Mouse (Mus musculus) brain, embryonic 14.5 days (tissue): ENCODE results near the gene Nolc1. TPM values are rescaled to one million over a fixed set of nuclear protein-coding genes. Genes with fewer than 3 reads are reported as not detected.
"Not testable (repeated sequence)": the region's sequence is repeated elsewhere in the genome, so short reads cannot be mapped to it uniquely, and the experiment has no call there.

ENCODE experiments used
- DNase-seq: peaks from one replicate; pipeline ENCODE4 v3.0.0-alpha.2; 2011; ENCODE audit warnings: low read depth
- CTCF ChIP-seq: fragments of 200-500 bp; IDR thresholded peaks from 2 replicates; pipeline ENCODE4 v1.5.1; 2012; ENCODE audit warnings: inconsistent platforms, mild to moderate bottlenecking, moderate library complexity, borderline replicate concordance; ENCODE audit not compliant: insufficient read depth, insufficient read length; ENCODE audit errors: extremely low read depth
- POLR2A ChIP-seq: fragments of 200-500 bp; IDR thresholded peaks from 2 replicates; pipeline ENCODE4 v1.6.1; 2012; ENCODE audit warnings: mild to moderate bottlenecking, inconsistent platforms, borderline replicate concordance; ENCODE audit not compliant: poor library complexity, insufficient read depth, insufficient read length, severe bottlenecking; ENCODE audit errors: extremely low read depth
- polyA plus RNA-seq: library from polyadenylated mRNA; depleted of rRNA; stranded (reverse); fragments of >200 nt; gene quantifications from 2 replicates; pipeline ENCODE4 v1.2.3, GENCODE M21; 2012

Gene Nolc1
- polyA plus RNA-seq, 1 experiment: 54.5 TPM

- no peak for TF ChIP-seq POLR2A
- no peak for TF ChIP-seq CTCF
- DNase-seq: no peak
Measured at GRCm38 (mm10) chr19:46099561-46099960, 23.9 kb downstream of the Nolc1 start.

DNA sequence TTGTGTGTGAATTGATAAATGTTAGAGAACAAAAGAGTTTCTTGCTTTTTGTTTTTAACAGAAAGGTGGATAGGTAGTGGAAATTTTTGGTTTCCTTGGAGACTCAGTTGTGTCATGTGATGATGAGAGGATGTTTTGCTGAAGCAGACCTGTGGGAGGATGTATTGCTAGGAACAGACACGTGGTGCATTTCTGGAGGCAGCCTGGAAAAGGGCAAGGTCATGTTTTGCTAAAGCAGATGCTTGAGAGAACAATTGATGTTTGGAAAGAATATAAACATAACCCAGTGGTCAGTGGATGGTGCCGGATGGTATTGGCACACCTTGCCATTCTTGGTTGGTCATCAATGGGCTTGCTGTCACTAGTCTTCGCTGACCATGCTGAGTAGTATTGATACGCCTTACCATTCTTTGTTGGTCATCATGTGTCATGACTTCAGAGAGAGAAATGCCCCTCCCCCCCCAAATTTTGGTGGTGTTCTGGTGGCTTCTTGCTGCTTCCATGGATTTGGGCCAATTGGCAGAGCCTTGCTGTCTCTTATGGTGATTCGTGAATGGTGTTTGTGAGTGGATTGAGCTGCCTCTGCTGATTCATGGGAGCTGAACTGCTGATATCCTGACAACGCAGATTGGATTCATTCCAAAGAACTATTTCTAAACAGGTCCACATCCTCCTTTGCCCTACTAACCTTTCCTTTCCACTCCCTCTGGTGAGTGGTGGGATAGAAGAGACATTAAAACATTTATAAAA, 27.9 kb downstream of the Nolc1 start:
- TF ChIP-seq CTCF: no peak
- no peak for TF ChIP-seq POLR2A
- no peak for DNase-seq

DNA sequence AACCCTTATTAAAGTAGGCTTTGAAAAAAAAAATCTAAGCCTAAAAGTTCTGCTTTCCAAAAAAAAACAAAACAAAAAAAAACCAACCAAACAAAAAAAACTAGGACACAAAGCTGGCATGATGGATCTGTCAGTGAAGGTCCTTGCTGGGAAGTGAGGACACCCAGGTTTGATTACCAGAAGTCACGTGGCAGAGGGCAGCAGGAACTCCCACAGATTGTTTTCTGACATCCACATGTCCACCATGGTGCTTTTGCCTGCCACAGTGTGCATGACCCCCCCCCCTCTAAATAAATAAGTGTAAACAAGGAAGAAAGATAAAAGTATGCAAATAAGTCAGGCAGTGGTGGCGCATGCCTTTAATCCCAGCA, 28.5 kb downstream of the Nolc1 start:
- TF ChIP-seq POLR2A: no peak
- TF ChIP-seq CTCF: no peak
- no peak for DNase-seq

- no peak for DNase-seq
- no peak for TF ChIP-seq CTCF
- no peak for TF ChIP-seq POLR2A
Measured at GRCm38 (mm10) chr19:46110214-46110613, 34.6 kb downstream of the Nolc1 start.

- DNase-seq: no peak
- no peak for TF ChIP-seq CTCF
- no peak for TF ChIP-seq POLR2A
Measured at GRCm38 (mm10) chr19:46110781-46111180, 35.1 kb downstream of the Nolc1 start.

DNA sequence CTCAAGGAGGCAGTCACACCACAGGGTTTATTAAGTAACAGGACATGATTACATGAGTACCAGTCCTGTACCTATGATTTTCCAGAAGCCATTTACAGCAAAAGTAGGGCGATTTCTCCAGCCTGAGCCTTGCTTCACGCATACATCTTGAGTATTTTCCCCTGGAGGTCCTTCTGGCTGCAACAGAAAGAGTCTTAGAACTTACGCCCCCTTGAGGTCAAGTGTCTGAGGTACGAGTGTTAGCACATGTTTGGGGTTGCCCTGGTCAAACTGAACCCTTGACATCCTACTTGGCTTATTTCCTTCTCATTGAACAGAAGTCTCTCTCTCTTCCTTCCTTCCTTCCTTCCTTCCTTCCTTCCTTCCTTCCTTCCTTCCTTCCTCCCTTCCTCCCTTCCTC, 39.0 kb downstream of the Nolc1 start:
- DNase-seq: no peak
- no peak for TF ChIP-seq POLR2A

DNA sequence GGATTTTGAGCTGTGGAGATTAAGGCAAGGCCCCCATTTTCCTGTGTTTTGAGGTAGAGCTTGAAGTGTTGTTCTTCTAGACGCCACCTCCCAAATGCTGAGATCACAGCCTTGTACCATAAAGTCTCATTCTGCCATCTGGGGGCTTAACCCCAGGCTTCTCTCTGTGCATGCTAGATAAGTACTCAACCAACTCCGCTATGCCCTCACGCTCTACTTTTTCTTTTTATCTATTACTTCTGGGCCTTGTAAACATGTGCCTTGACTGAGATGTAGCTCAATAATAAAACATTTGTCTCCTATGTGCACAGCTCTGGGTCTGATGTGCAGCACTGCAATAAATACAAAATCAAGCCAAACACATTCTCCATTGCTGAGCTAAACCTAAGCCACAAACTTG, 43.8 kb downstream of the Nolc1 start:
- TF ChIP-seq CTCF: no peak
- TF ChIP-seq POLR2A: no peak
- no peak for DNase-seq

GRCm38 (mm10) chr19:46120872-46121271, 45.2 kb downstream of the Nolc1 start:
- TF ChIP-seq POLR2A (no peak), CTCF (no peak)
- no peak for DNase-seq

DNA sequence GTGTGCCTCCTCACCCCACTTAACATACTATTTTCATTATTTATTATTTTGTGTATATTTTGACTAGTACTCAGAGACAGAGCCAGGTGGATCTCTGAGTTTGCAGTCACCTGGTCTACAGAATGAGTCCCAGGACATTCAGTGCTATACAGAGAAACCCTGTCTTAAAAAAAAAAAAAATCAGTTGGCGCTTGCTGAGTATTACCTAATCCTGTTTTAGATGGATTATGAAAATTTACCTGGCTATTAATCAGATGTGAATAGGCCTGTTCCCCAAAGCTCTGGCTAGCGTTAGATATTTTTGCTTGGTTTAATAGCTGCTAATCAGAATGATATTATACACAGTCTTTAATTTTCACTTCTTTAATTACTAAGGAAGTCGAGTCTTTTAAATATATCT, 48.2 kb downstream of the Nolc1 start:
- TF ChIP-seq POLR2A: no peak
- TF ChIP-seq CTCF: no peak
- no peak for DNase-seq

DNA sequence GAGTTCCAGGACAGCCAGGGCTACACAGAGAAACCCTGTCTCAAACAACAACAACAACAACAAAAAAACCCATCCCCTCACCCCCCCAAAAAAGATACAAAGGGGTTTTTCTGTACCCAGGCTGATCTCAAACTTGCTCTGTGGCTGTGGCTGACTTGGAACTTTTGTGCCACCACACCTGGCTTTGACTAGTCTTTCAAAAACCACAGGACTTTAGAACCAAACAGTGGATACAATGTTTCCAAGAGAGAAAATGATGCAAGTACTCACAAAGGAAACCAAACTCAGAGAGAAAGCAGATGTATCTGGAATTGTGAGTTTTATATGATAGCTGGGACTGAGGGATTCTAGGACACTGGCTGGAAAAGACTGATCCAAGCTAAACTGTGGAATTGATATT, 49.0 kb downstream of the Nolc1 start:
- DNase-seq: no peak
- TF ChIP-seq POLR2A (no peak), CTCF (no peak)

DNA sequence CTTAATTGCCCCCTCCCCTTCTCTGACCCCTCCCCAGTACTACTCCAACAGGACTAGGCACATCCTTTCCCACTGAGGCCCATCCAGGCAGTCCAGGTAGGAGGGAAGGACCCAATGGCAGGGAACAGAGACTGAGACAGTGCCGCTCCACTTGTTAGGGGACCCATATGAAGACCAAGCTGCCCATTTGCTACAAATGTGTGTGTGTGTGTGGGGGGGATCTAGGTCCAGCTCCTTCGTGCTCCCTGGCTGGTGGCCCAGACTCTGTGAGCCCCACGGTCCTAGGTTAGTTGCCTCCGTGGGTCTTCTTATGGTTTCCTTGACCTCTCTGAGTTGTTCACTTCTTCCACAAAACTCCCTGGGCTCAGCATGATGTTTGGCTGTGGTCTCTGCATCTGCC, 50.6 kb downstream of the Nolc1 start:
- no peak for TF ChIP-seq POLR2A
- no peak for TF ChIP-seq CTCF
- DNase-seq: no peak

- not testable (repeated sequence) for DNase-seq
Measured at GRCm38 (mm10) chr19:46129737-46130136, 54.1 kb downstream of the Nolc1 start.

GRCm38 (mm10) chr19:46131283-46131682, 55.6 kb downstream of the Nolc1 start:
- DNase-seq: no peak
- no peak for TF ChIP-seq CTCF

DNA sequence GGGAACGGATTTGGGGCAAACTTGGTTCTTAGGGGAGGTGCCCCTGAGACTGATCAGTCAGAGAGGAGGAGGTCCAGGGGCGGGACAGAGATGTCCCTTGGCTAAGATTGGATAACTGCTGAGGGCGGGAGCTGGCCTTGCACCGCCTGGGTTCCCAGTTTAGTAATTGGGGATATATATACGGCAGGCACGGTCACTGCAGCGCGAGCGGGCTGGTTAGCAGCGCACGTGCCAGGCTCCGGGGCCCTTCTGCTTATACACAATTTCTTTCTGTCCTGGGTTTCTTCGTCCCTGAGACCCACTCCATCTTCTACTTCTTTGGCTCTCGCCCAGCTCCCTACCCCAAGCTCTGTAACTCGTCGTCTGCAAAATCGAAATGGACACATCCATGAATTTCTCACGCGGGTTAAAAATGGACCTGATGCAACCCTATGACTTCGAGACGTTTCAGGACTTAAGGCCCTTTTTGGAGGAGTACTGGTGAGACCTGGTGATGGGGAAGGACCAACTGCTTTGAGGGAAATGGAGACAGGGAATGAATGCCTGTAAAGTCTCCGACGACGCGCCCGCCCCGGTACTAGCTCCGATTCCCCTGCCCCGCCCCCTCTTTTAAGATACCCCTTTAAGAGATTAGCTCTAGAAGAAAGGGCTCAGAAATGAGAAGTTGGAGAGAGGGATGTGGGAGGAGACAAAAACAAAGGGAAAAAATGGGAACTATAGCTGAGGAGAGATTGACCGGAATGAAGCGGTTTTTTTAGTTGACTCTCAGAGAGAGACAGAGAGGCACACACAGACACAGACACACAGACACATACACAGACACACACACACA, 56.2 kb downstream of the Nolc1 start, which contains the start of gene Elovl3:
Elovl3 (plus strand) TSS at position 204 of the 832 bp plus-strand sequence.
- peak; percentile 24 for DNase-seq
- TF ChIP-seq POLR2A: no peak
- no peak for TF ChIP-seq CTCF
